Mouse (Mus musculus): Measurements from ENCODE around the gene BC107364.

- no peak for TF ChIP-seq CTCF (IDR thresholded peaks at IDR 0.05; ENCODE audit: low read depth, low read length)
- no peak for TF ChIP-seq EP300 (IDR thresholded peaks at IDR 0.05; ENCODE audit: insufficient read depth, low read depth, low read length)
- no peak for TF ChIP-seq POLR2A (IDR thresholded peaks at IDR 0.05; ENCODE audit: insufficient read depth, low read length)
These were observed 17.5 kb upstream of the BC107364 start for GRCm38 (mm10) chr3:96469626-96470025.
